Mouse (Mus musculus): ENCODE data around the gene Mecom.

DNA sequence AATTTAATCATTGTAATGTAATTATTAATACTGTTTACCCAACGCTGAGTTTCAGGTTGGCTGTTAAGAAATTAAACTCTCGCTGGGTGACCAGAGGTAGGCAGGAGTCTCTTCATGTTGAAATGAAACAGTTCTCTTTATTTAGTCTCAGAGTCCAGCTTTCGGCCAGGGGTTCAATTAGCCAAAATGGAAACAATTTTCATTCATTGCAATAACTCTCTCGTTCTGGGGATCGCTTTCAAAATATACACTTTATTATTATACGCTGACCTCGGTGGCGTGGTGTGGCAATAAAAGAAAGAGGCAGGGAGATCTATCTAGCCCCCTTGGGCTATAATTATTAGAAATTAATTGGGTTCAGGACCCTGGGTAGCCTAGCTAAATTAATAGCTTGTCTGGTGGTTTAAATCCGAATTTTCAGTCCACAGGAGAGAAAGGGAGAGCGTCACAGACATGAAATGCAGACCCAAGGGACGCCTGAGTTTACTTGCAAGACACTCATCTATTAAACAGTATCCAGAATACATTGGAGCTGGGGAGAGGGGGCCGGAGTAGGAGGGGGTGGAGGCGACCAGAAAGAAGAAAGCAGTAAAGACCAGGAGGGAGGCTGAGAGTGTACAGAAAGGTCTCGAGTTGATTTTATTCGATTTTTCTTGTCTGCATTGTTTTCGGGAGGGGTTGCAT, 34.4 kb downstream of the Mecom start:
- TF ChIP-seq SMC3 (IDR thresholded peaks at IDR 0.05; ENCODE audit: low read depth, low read length) (no peak), CTCF (conservative IDR thresholded peaks at IDR 0.05 in 1 of 2, IDR thresholded peaks at IDR 0.05 in 1 of 2; ENCODE audit: low read depth in 2 of 2, low read length in 2 of 2) (no peak), POLR2A (IDR thresholded peaks at IDR 0.05; ENCODE audit: low read depth, low read length) (no peak)

Measured in CH12.LX (cell line).